Mouse (Mus musculus) heart, embryonic 11.5 days (tissue): ENCODE measurements around the gene Shmt2. TPM values are rescaled to one million over a fixed set of nuclear protein-coding genes. Genes with fewer than 3 reads are reported as not detected.
A peak's percentile ranks its signal among the peaks of the same experiment; 100 is the strongest.

Experiments
- ATAC-seq: fragments of 200-750 bp; cut with Nextera tagmentation; replicated peaks from 2 replicates; pipeline ENCODE4 v1.8.0; 2017; ENCODE audit warnings: moderate library complexity; ENCODE audit not compliant: insufficient number of reproducible peaks, low FRiP score, low TSS enrichment
- H3K27ac ChIP-seq: fragments of 300-500 bp; sonication (generic); 2 replicates; pipeline ENCODE4 v1.5.1; 2014; ENCODE audit warnings: mild to moderate bottlenecking, low read depth, low read length
- H3K27me3 ChIP-seq: fragments of 300-500 bp; sonication (generic); 2 replicates; pipeline ENCODE4 v1.6.1; 2014; ENCODE audit warnings: mild to moderate bottlenecking, low read length, mixed read lengths; ENCODE audit not compliant: control insufficient read depth, insufficient read depth
- H3K36me3 ChIP-seq: fragments of 300-500 bp; sonication (generic); 2 replicates; pipeline ENCODE4 v1.6.1; 2014; ENCODE audit warnings: mild to moderate bottlenecking, low read length, moderate library complexity, mixed read lengths; ENCODE audit not compliant: control insufficient read depth, insufficient read depth
- H3K4me1 ChIP-seq: fragments of 300-500 bp; sonication (generic); 2 replicates; pipeline ENCODE4 v1.6.1; 2014; ENCODE audit warnings: low read length; ENCODE audit not compliant: control insufficient read depth, insufficient read depth
- H3K4me2 ChIP-seq: fragments of 300-500 bp; sonication (generic); 2 replicates; pipeline ENCODE4 v1.6.1; 2014; ENCODE audit warnings: mild to moderate bottlenecking, moderate library complexity
- H3K4me3 ChIP-seq: fragments of 300-500 bp; sonication (generic); 2 replicates; pipeline ENCODE4 v1.5.1; 2014; ENCODE audit warnings: low read depth, low read length
- H3K9ac ChIP-seq: fragments of 300-500 bp; sonication (generic); 2 replicates; pipeline ENCODE4 v1.6.1; 2014; ENCODE audit warnings: mild to moderate bottlenecking, low read depth, low read length, moderate library complexity
- H3K9me3 ChIP-seq: fragments of 300-500 bp; sonication (generic); replicated peaks from 2 replicates; pipeline ENCODE4 v1.6.1; 2016; ENCODE audit warnings: low read length; ENCODE audit not compliant: control insufficient read depth
- WGBS: fragments of 180-500 bp; shearing (Covaris S2); extraction: QIAGEN DNeasy Blood & Tissue Kit; methylation state at CpG from one replicate; pipeline ENCODE4 v1.1.7; 2014; ENCODE audit not compliant: insufficient replicate concordance; 5-methylcytosine and 5-hydroxymethylcytosine counted together
- polyA plus RNA-seq: library from polyadenylated mRNA; unstranded; fragments of >200 nt; fragmentation: Nextera tagmentation; extraction: Ambion mirVana; gene quantifications from 2 replicates; pipeline ENCODE4 v1.2.1, GENCODE M21; 2014

Shmt2 gene
- polyA plus RNA-seq, 1 experiment from 2014 or later = 82.7 TPM

- Histone ChIP-seq H3K9ac (peak overlapping the region; percentile 59), H3K4me1 (peaks cover 55% of the 10 kb centered on the region), H3K36me3 (peaks cover 8% of the 10 kb centered on the region; the same call in 1 of the 2 replicates), H3K27ac (no peak overlapping the region), H3K9me3 (no peaks in the 10 kb centered on the region), H3K4me2 (peak overlapping the region; percentile 61), H3K27me3 (peaks cover 42% of the 10 kb centered on the region), H3K4me3 (peak overlapping the region; percentile 18)
- no peak for ATAC-seq
- WGBS = 10% methylated on average over 30 of the region's 30 CpGs
These were observed 5.5 kb downstream of the Shmt2 start for GRCm38 (mm10) chr10:127516576-127517260.

GRCm38 (mm10) chr10:127515983-127516459 is 6.2 kb downstream of the Shmt2 start:
- H3K4me1 ChIP-seq = peaks cover 49% of the 10 kb centered on the region
- peak overlapping the region; percentile 61 for H3K4me2 ChIP-seq
- WGBS = 20% methylated on average over 8 of the region's 8 CpGs
- ATAC-seq = no peak
- no peaks in the 10 kb centered on the region for H3K9me3 ChIP-seq
- H3K9ac ChIP-seq = peak overlapping the region; percentile 59
- no peak overlapping the region for H3K27ac ChIP-seq
- peaks cover 49% of the 10 kb centered on the region for H3K27me3 ChIP-seq
- H3K36me3 ChIP-seq = peaks cover 8% of the 10 kb centered on the region; the same call in 1 of the 2 replicates
- peak overlapping the region; percentile 18; the same call in 1 of the 2 replicates for H3K4me3 ChIP-seq

- H3K27me3 ChIP-seq = peaks cover 55% of the 10 kb centered on the region
- no peaks in the 10 kb centered on the region for H3K9me3 ChIP-seq
- ATAC-seq = no peak
- peak overlapping the region; percentile 14; the same call in 1 of the 2 replicates for H3K4me2 ChIP-seq
- peaks cover 8% of the 10 kb centered on the region; the same call in 1 of the 2 replicates for H3K36me3 ChIP-seq
- no peak overlapping the region for H3K27ac ChIP-seq
- peaks cover 48% of the 10 kb centered on the region for H3K4me1 ChIP-seq
- H3K4me3 ChIP-seq = no peak overlapping the region; the same call in 1 of the 2 replicates
- no peak overlapping the region for H3K9ac ChIP-seq
- 27% methylated on average over 9 of the region's 9 CpGs for WGBS
These were observed 6.8 kb downstream of the Shmt2 start for GRCm38 (mm10) chr10:127515271-127515982.

GRCm38 (mm10) chr10:127514764-127515163 is 7.5 kb downstream of the Shmt2 start, which contains the start of gene Ndufa4l2:
Gene Ndufa4l2 (plus strand): TSS chr10:127514967.
- Histone ChIP-seq H3K36me3 (peaks cover 5% of the 10 kb centered on the region; the same call in 1 of the 2 replicates), H3K9ac (no peak within 1 kb of the TSS), H3K4me1 (peaks cover 52% of the 10 kb centered on the region), H3K4me3 (peak within 1 kb of the TSS; percentile 31), H3K27me3 (peaks cover 61% of the 10 kb centered on the region), H3K9me3 (no peaks in the 10 kb centered on the region), H3K4me2 (peak within 1 kb of the TSS; percentile 94), H3K27ac (no peak within 1 kb of the TSS)
- WGBS = 8% methylated on average over 6 of the region's 6 CpGs
- ATAC-seq = no peak

- Histone ChIP-seq H3K4me2 (peak overlapping the region; percentile 94), H3K27me3 (peaks cover 67% of the 10 kb centered on the region), H3K4me1 (peaks cover 58% of the 10 kb centered on the region), H3K36me3 (peaks cover 1% of the 10 kb centered on the region; the same call in 1 of the 2 replicates), H3K27ac (no peak overlapping the region), H3K9me3 (no peaks in the 10 kb centered on the region), H3K4me3 (0 out of 2 replicates have a peak overlapping the region, but pooled peaks have one; percentile 31), H3K9ac (no peak overlapping the region)
- no peak for ATAC-seq
- WGBS = 11% methylated on average over 13 of the region's 13 CpGs
These were observed 8.0 kb downstream of the Shmt2 start for GRCm38 (mm10) chr10:127514111-127514698.

GRCm38 (mm10) chr10:127513501-127514091 is 8.6 kb downstream of the Shmt2 start:
- Histone ChIP-seq H3K9me3 (no peaks in the 10 kb centered on the region), H3K27ac (no peak overlapping the region), H3K27me3 (peaks cover 72% of the 10 kb centered on the region), H3K4me2 (peak overlapping the region; percentile 94), H3K4me1 (peaks cover 63% of the 10 kb centered on the region), H3K36me3 (no peaks in the 10 kb centered on the region), H3K4me3 (peak overlapping the region; percentile 31), H3K9ac (peak overlapping the region; percentile 59; the same call in 1 of the 2 replicates)
- WGBS = under 1% methylated on average over 16 of the region's 16 CpGs
- no peak for ATAC-seq

GRCm38 (mm10) chr10:127512813-127513212 is 9.4 kb downstream of the Shmt2 start:
- Histone ChIP-seq H3K9ac (peak overlapping the region; percentile 59; the same call in 1 of the 2 replicates), H3K4me2 (peak overlapping the region; percentile 94), H3K27me3 (peaks cover 79% of the 10 kb centered on the region), H3K4me3 (peak overlapping the region; percentile 31), H3K36me3 (no peaks in the 10 kb centered on the region), H3K9me3 (no peaks in the 10 kb centered on the region), H3K27ac (no peak overlapping the region), H3K4me1 (peaks cover 63% of the 10 kb centered on the region)
- 0 out of 2 replicates have a peak, but pooled peaks have one; percentile 29 for ATAC-seq
- WGBS = 1% methylated on average over 27 of the region's 27 CpGs

GRCm38 (mm10) chr10:127512307-127512666 is 10.0 kb downstream of the Shmt2 start:
- no peaks in the 10 kb centered on the region for H3K36me3 ChIP-seq
- H3K4me2 ChIP-seq = peak overlapping the region; percentile 94
- ATAC-seq = no peak
- WGBS = 5% methylated on average over 7 of the region's 7 CpGs
- H3K4me1 ChIP-seq = peaks cover 63% of the 10 kb centered on the region
- H3K9ac ChIP-seq = no peak overlapping the region
- no peaks in the 10 kb centered on the region for H3K9me3 ChIP-seq
- H3K27ac ChIP-seq = no peak overlapping the region
- peak overlapping the region; percentile 49 for H3K4me3 ChIP-seq
- peaks cover 84% of the 10 kb centered on the region for H3K27me3 ChIP-seq
